Comparison of ENCODE assay signal across 26 mouse cellular contexts in the genomic region with DNA sequence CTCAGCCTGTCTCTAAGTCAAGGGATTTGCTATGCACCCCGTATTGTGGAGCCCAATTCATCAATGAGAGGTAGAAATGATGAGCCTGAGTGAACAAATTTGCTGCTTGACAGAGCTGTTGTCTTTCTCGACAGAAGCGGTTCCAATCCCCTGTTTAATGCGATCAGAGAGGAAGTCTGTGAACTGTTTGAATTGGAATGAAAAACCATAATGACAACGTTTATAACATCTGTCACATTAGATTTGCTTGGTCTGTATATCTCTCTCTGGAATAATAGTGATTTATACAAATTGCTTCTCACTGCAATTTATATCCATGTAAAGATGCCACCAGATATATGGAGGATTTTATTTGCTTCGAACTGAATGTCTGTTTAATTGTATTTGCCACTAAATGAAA.
DNase-seq lines count a peak whose midpoint lies in the region; ATAC-seq and TF ChIP-seq lines count a peak whose summit lies in the region.
"Had no signal": no experiment of that assay in that cellular context is flagged by ENCODE, and none has a peak within 500 bp of the region (broad histone marks: within the 10 kb centered on the region; RNA-seq: fewer than 3 reads in every experiment).

No protein-coding gene starts in this region.

- no peak overlapping the region for H3K4me2 ChIP-seq in hindbrain, embryonic 14.5 days (replicated peaks)
- no peak overlapping the region for H3K4me2 ChIP-seq in hindbrain, embryonic 11.5 days (replicated peaks; ENCODE audit: low read depth, low read length)
- no peak overlapping the region for H3K4me2 ChIP-seq in midbrain, embryonic 14.5 days (ENCODE audit: low read length)
- no peak overlapping the region for H3K4me2 ChIP-seq in midbrain, embryonic 11.5 days
- H3K4me2 ChIP-seq in neural tube, embryonic 14.5 days (ENCODE audit: low read depth, low read length), result no peak overlapping the region
- H3K4me2 ChIP-seq: forebrain, embryonic 13.5 days; heart, embryonic 12.5 days; heart, embryonic 15.5 days; hindbrain, embryonic 15.5 days had no signal

- no peaks in the 10 kb centered on the region for H3K27me3 ChIP-seq in hindbrain, embryonic 14.5 days (ENCODE audit: control insufficient read depth, insufficient read depth, low read length)
- H3K27me3 ChIP-seq in hindbrain, embryonic 11.5 days (ENCODE audit: control insufficient read depth, insufficient read depth, low read length), result no peaks in the 10 kb centered on the region
- no peaks in the 10 kb centered on the region for H3K27me3 ChIP-seq in midbrain, embryonic 14.5 days (ENCODE audit: control insufficient read depth, insufficient read depth, low read length)
- H3K27me3 ChIP-seq in midbrain, embryonic 11.5 days (ENCODE audit: control insufficient read depth, insufficient read depth, low read length), result no peaks in the 10 kb centered on the region
- H3K27me3 ChIP-seq in neural tube, embryonic 14.5 days (ENCODE audit: control insufficient read depth, insufficient read depth, low read length), result no peaks in the 10 kb centered on the region
- H3K27me3 ChIP-seq: forebrain, embryonic 13.5 days; heart, embryonic 12.5 days; heart, embryonic 15.5 days; hindbrain, embryonic 15.5 days had no signal

- no peak for TF ChIP-seq CTCF in brain, embryonic 14.5 days (IDR thresholded peaks at IDR 0.05; ENCODE audit: borderline replicate concordance, extremely low read depth, insufficient read depth, insufficient read length)

- H3K9me3 ChIP-seq in hindbrain, embryonic 14.5 days (ENCODE audit: control insufficient read depth, low read length), result no peaks in the 10 kb centered on the region
- no peaks in the 10 kb centered on the region for H3K9me3 ChIP-seq in hindbrain, embryonic 11.5 days (ENCODE audit: control insufficient read depth, low read length)
- H3K9me3 ChIP-seq in midbrain, embryonic 14.5 days (ENCODE audit: control insufficient read depth, low read length), result no peaks in the 10 kb centered on the region
- no peaks in the 10 kb centered on the region for H3K9me3 ChIP-seq in midbrain, embryonic 11.5 days (ENCODE audit: control insufficient read depth, low read length)
- no peaks in the 10 kb centered on the region for H3K9me3 ChIP-seq in neural tube, embryonic 14.5 days (ENCODE audit: control insufficient read depth, low read length)
- H3K9me3 ChIP-seq: forebrain, embryonic 10.5 days; forebrain, embryonic 13.5 days; heart, embryonic 12.5 days; heart, embryonic 15.5 days; hindbrain, embryonic 15.5 days had no signal

- no peaks in the 10 kb centered on the region for H3K36me3 ChIP-seq in hindbrain, embryonic 14.5 days (replicated peaks; ENCODE audit: control insufficient read depth, insufficient read depth)
- no peaks in the 10 kb centered on the region for H3K36me3 ChIP-seq in hindbrain, embryonic 11.5 days (ENCODE audit: control insufficient read depth, insufficient read depth, low read length)
- H3K36me3 ChIP-seq in midbrain, embryonic 14.5 days (ENCODE audit: control insufficient read depth, insufficient read depth, low read length), result no peaks in the 10 kb centered on the region
- H3K36me3 ChIP-seq in midbrain, embryonic 11.5 days (ENCODE audit: control insufficient read depth, insufficient read depth, low read length), result no peaks in the 10 kb centered on the region
- H3K36me3 ChIP-seq in neural tube, embryonic 14.5 days (ENCODE audit: control insufficient read depth, insufficient read depth, low read length), result no peaks in the 10 kb centered on the region
- H3K36me3 ChIP-seq: forebrain, embryonic 10.5 days; heart, embryonic 12.5 days; heart, embryonic 15.5 days; hindbrain, embryonic 15.5 days had no signal

- no peak for TF ChIP-seq POLR2A in brain, embryonic 14.5 days (IDR thresholded peaks at IDR 0.05; ENCODE audit: borderline replicate concordance, extremely low read depth, insufficient read depth, insufficient read length, poor library complexity, severe bottlenecking)

- no peak overlapping the region for H3K27ac ChIP-seq in hindbrain, embryonic 14.5 days
- no peak overlapping the region for H3K27ac ChIP-seq in hindbrain, embryonic 11.5 days (ENCODE audit: low read depth, low read length)
- no peak overlapping the region for H3K27ac ChIP-seq in midbrain, embryonic 14.5 days (replicated peaks; ENCODE audit: low read depth, low read length)
- no peak overlapping the region for H3K27ac ChIP-seq in midbrain, embryonic 11.5 days (ENCODE audit: low read depth, low read length)
- H3K27ac ChIP-seq in neural tube, embryonic 14.5 days (ENCODE audit: low read depth, low read length), result no peak overlapping the region
- H3K27ac ChIP-seq: forebrain, embryonic 10.5 days; forebrain, embryonic 13.5 days; gastrocnemius, adult 2 months; heart, embryonic 15.5 days; hindbrain, embryonic 15.5 days had no signal

- no peak for DNase-seq in hindbrain, embryonic 14.5 days (ENCODE audit: low spot score)
- no peak for DNase-seq in hindbrain, embryonic 11.5 days (ENCODE audit: low spot score)
- DNase-seq in midbrain, embryonic 14.5 days, result peak; percentile 28
- DNase-seq in midbrain, embryonic 11.5 days (ENCODE audit: low spot score, missing footprints), result no peak
- DNase-seq in brain, embryonic 14.5 days (ENCODE audit: low read depth), result peak; percentile 39
- DNase-seq in thymus, postnatal 14 days, result no peak
- no peak for DNase-seq in adrenal gland, postnatal 4 days (ENCODE audit: low spot score in 2 of 2)
- DNase-seq: adrenal gland, adult 2 months; adrenal gland, postnatal 14 days; cerebellum, adult 18-20 months; cerebellum, adult 9-10 months; cerebellum, postnatal 14 days; forebrain, postnatal 0 days; gastrocnemius, adult 2 months; gastrocnemius, postnatal 14 days; heart, adult 18-20 months; heart, postnatal 10 days; heart, postnatal 36 days had no signal

- no peak overlapping the region for H3K4me3 ChIP-seq in hindbrain, embryonic 14.5 days (replicated peaks; ENCODE audit: low read length)
- H3K4me3 ChIP-seq in hindbrain, embryonic 11.5 days (ENCODE audit: low read depth, low read length), result no peak overlapping the region
- H3K4me3 ChIP-seq in midbrain, embryonic 14.5 days (replicated peaks; ENCODE audit: low read depth, low read length), result no peak overlapping the region
- H3K4me3 ChIP-seq in midbrain, embryonic 11.5 days (ENCODE audit: low read depth, low read length), result no peak overlapping the region
- no peak overlapping the region for H3K4me3 ChIP-seq in neural tube, embryonic 14.5 days (ENCODE audit: low read depth, low read length)
- H3K4me3 ChIP-seq: forebrain, embryonic 10.5 days; forebrain, embryonic 13.5 days; gastrocnemius, adult 2 months; heart, embryonic 12.5 days; heart, embryonic 15.5 days; hindbrain, embryonic 15.5 days had no signal

- peak; percentile 55; the same call in 1 of the 2 replicates for ATAC-seq in hindbrain, embryonic 14.5 days (ENCODE audit: low FRiP score)
- no peak for ATAC-seq in hindbrain, embryonic 11.5 days (ENCODE audit: low FRiP score)
- ATAC-seq in midbrain, embryonic 14.5 days (ENCODE audit: low FRiP score, low TSS enrichment), result no peak
- ATAC-seq in midbrain, embryonic 11.5 days (ENCODE audit: low FRiP score), result no peak
- ATAC-seq in neural tube, embryonic 14.5 days (ENCODE audit: low read depth), result peak; percentile 78
- ATAC-seq: CD4-positive, CD25-positive, alpha-beta regulatory T cell, adult 4 months; forebrain, embryonic 13.5 days; forebrain, postnatal 0 days; inflammation-experienced regulatory T-cells, adult 6 months had no signal

- H3K9ac ChIP-seq in hindbrain, embryonic 14.5 days, result no peak overlapping the region
- no peak overlapping the region for H3K9ac ChIP-seq in hindbrain, embryonic 11.5 days (ENCODE audit: low read depth, low read length)
- H3K9ac ChIP-seq in midbrain, embryonic 14.5 days (replicated peaks; ENCODE audit: low read length), result no peak overlapping the region
- no peak overlapping the region for H3K9ac ChIP-seq in midbrain, embryonic 11.5 days (ENCODE audit: low read length)
- no peak overlapping the region for H3K9ac ChIP-seq in neural tube, embryonic 14.5 days (replicated peaks; ENCODE audit: low read depth, low read length)
- H3K9ac ChIP-seq: forebrain, embryonic 13.5 days; forebrain, postnatal 0 days; heart, embryonic 12.5 days; heart, embryonic 15.5 days; hindbrain, embryonic 15.5 days had no signal

- H3K4me1 ChIP-seq in hindbrain, embryonic 14.5 days (replicated peaks; ENCODE audit: control insufficient read depth, insufficient read depth, low read length), result no peaks in the 10 kb centered on the region
- H3K4me1 ChIP-seq in hindbrain, embryonic 11.5 days (replicated peaks; ENCODE audit: control insufficient read depth, insufficient read depth, low read length), result no peaks in the 10 kb centered on the region
- no peaks in the 10 kb centered on the region for H3K4me1 ChIP-seq in midbrain, embryonic 14.5 days (ENCODE audit: control insufficient read depth, insufficient read depth, low read length)
- H3K4me1 ChIP-seq in midbrain, embryonic 11.5 days (ENCODE audit: control insufficient read depth, insufficient read depth, low read length), result no peaks in the 10 kb centered on the region
- no peaks in the 10 kb centered on the region for H3K4me1 ChIP-seq in neural tube, embryonic 14.5 days (ENCODE audit: control insufficient read depth, insufficient read depth, low read length)
- H3K4me1 ChIP-seq: forebrain, embryonic 13.5 days; heart, embryonic 12.5 days; heart, embryonic 15.5 days; hindbrain, embryonic 15.5 days had no signal

- WGBS in hindbrain, embryonic 14.5 days, result 46% methylated on average over 6 of the region's 6 CpGs
- WGBS in hindbrain, embryonic 11.5 days, result 62% methylated on average over 6 of the region's 6 CpGs
- WGBS in midbrain, embryonic 14.5 days, result 14% methylated on average over 6 of the region's 6 CpGs
- WGBS in midbrain, embryonic 11.5 days, result 35% methylated on average over 6 of the region's 6 CpGs
- WGBS in neural tube, embryonic 14.5 days, result 39% methylated on average over 6 of the region's 6 CpGs

Comparison
In these comparisons a context has a peak if more than half of its experiments do, and no peak if none do; other contexts are left out.
1. ATAC-seq: peak in hindbrain, embryonic 14.5 days (single experiment) and neural tube, embryonic 14.5 days (single experiment); none in hindbrain, embryonic 11.5 days (single experiment), midbrain, embryonic 14.5 days (single experiment) and midbrain, embryonic 11.5 days (single experiment).
2. DNase-seq: peak in midbrain, embryonic 14.5 days (single experiment) and brain, embryonic 14.5 days (single experiment); none in hindbrain, embryonic 14.5 days (single experiment), hindbrain, embryonic 11.5 days (single experiment), midbrain, embryonic 11.5 days (single experiment), thymus, postnatal 14 days (single experiment) and adrenal gland, postnatal 4 days (0 of 2).